Mouse (Mus musculus): Measurements from ENCODE around the gene Arhgap40.

Gene Arhgap40

GRCm38 (mm10) chr2:158554366-158554765 lies 41.8 kb downstream of the Arhgap40 start:
- DNase-seq: no peak

GRCm38 (mm10) chr2:158555252-158555651 lies 42.7 kb downstream of the Arhgap40 start:
- DNase-seq: no peak

GRCm38 (mm10) chr2:158555812-158556211 lies 43.2 kb downstream of the Arhgap40 start:
- DNase-seq: no peak

GRCm38 (mm10) chr2:158556225-158556624 lies 43.6 kb downstream of the Arhgap40 start:
- DNase-seq: peak; percentile 43

- no peak for DNase-seq
Observed at GRCm38 (mm10) chr2:158556750-158557149, 44.2 kb downstream of the Arhgap40 start.

- no peak for DNase-seq
Observed at GRCm38 (mm10) chr2:158559945-158560344, 47.3 kb downstream of the Arhgap40 start.

GRCm38 (mm10) chr2:158560801-158561200 lies 48.2 kb downstream of the Arhgap40 start:
- DNase-seq: no peak

GRCm38 (mm10) chr2:158561371-158562144 lies 49.0 kb downstream of the Arhgap40 start:
- DNase-seq: no peak

- DNase-seq: no peak
Observed at GRCm38 (mm10) chr2:158570421-158571081, 58.0 kb downstream of the Arhgap40 start.

- DNase-seq: no peak
Observed at GRCm38 (mm10) chr2:158579979-158580378, 67.4 kb downstream of the Arhgap40 start.

GRCm38 (mm10) chr2:158584621-158585358 lies 72.2 kb downstream of the Arhgap40 start:
- DNase-seq: no peak

GRCm38 (mm10) chr2:158588524-158589271 lies 76.1 kb downstream of the Arhgap40 start:
- DNase-seq: no peak

- DNase-seq: no peak
Observed at GRCm38 (mm10) chr2:158590495-158590894, 77.9 kb downstream of the Arhgap40 start.

- peak; percentile 37 for DNase-seq
Observed at GRCm38 (mm10) chr2:158591286-158591685, 78.7 kb downstream of the Arhgap40 start.

- no peak for DNase-seq
Observed at GRCm38 (mm10) chr2:158593371-158593770, 80.8 kb downstream of the Arhgap40 start.

GRCm38 (mm10) chr2:158595103-158595502 lies 82.5 kb downstream of the Arhgap40 start:
- DNase-seq: no peak

- no peak for DNase-seq
Observed at GRCm38 (mm10) chr2:158595577-158595976, 83.0 kb downstream of the Arhgap40 start.

- no peak for DNase-seq
Observed at GRCm38 (mm10) chr2:158596803-158597202, 84.2 kb downstream of the Arhgap40 start.
